Mouse (Mus musculus) small intestine, adult 2 months (tissue): ENCODE measurements around the gene Krt7. TPM values are rescaled to one million over a fixed set of nuclear protein-coding genes. Genes with fewer than 3 reads are reported as not detected.

Source experiments
- H3K27ac ChIP-seq: fragments of 200-500 bp; 2 replicates; pipeline ENCODE4 v1.5.1; 2012; ENCODE audit warnings: low read depth, low read length, control low read depth, inconsistent platforms; ENCODE audit not compliant: insufficient read depth
- H3K27me3 ChIP-seq: fragments of 200-500 bp; 2 replicates; pipeline ENCODE4 v1.6.1; 2012; ENCODE audit warnings: mild to moderate bottlenecking, moderate library complexity, low read length, inconsistent platforms; ENCODE audit not compliant: control insufficient read depth, insufficient read depth
- H3K36me3 ChIP-seq: fragments of 200-500 bp; 2 replicates; pipeline ENCODE4 v1.6.1; 2012; ENCODE audit warnings: mild to moderate bottlenecking, low read length, control low read depth, inconsistent platforms; ENCODE audit not compliant: control insufficient read depth, insufficient read depth
- H3K4me1 ChIP-seq: fragments of 200-500 bp; 2 replicates; pipeline ENCODE4 v1.6.1; 2012; ENCODE audit warnings: low read length, inconsistent platforms, mixed read lengths; ENCODE audit not compliant: control insufficient read depth, insufficient read depth, insufficient read length
- H3K4me3 ChIP-seq: fragments of 200-500 bp; 2 replicates; pipeline ENCODE4 v1.5.1; 2012; ENCODE audit warnings: low read depth, mild to moderate bottlenecking, control low read depth, inconsistent platforms, low read length, moderate library complexity
- CTCF ChIP-seq: fragments of 200-500 bp; IDR thresholded peaks from 2 replicates; pipeline ENCODE4 v1.5.1; 2012; ENCODE audit warnings: low read depth, mild to moderate bottlenecking, control low read depth, inconsistent platforms, low read length, moderate library complexity, mixed read lengths; ENCODE audit not compliant: insufficient replicate concordance, insufficient read length; ENCODE audit errors: extremely low read depth
- POLR2A ChIP-seq: fragments of 200-500 bp; IDR thresholded peaks from 2 replicates; pipeline ENCODE4 v1.6.1; 2012; ENCODE audit warnings: low read depth, mild to moderate bottlenecking, control low read depth, inconsistent platforms, low read length, moderate library complexity
- WGBS: fragments of 180-500 bp; shearing (Covaris S2); methylation state at CpG from one replicate; pipeline ENCODE4 v1.1.7; 2018; 5-methylcytosine and 5-hydroxymethylcytosine counted together
- polyA plus RNA-seq: library from polyadenylated mRNA; depleted of rRNA; stranded (reverse); fragments of >200 nt; gene quantifications from 2 replicates; pipeline ENCODE4 v1.2.3, GENCODE M21; 2012

Krt7 gene
- polyA plus RNA-seq, 1 experiment = 35.1 TPM

- TF ChIP-seq POLR2A = no peak
- TF ChIP-seq CTCF = no peak
- Histone ChIP-seq H3K4me3 (no peak overlapping the region), H3K27ac (no peak overlapping the region), H3K27me3 (no peaks in the 10 kb centered on the region), H3K36me3 (no peaks in the 10 kb centered on the region), H3K4me1 (peaks cover 6% of the 10 kb centered on the region)
- WGBS = 28% methylated on average over 11 of the region's 11 CpGs
These were observed 28.0 kb upstream of the Krt7 start for GRCm38 (mm10) chr15:101382811-101383210.

GRCm38 (mm10) chr15:101384610-101385009 is 26.2 kb upstream of the Krt7 start:
- no peak overlapping the region for H3K4me3 ChIP-seq
- no peak overlapping the region for H3K27ac ChIP-seq
- TF ChIP-seq POLR2A (no peak), CTCF (no peak)
- H3K4me1 ChIP-seq = peaks cover 6% of the 10 kb centered on the region
- no peaks in the 10 kb centered on the region for H3K36me3 ChIP-seq
- no peaks in the 10 kb centered on the region for H3K27me3 ChIP-seq
- WGBS = 79% methylated on average over 7 of the region's 7 CpGs

GRCm38 (mm10) chr15:101385064-101385463 is 25.8 kb upstream of the Krt7 start:
- Histone ChIP-seq H3K4me1 (peaks cover 6% of the 10 kb centered on the region), H3K27ac (no peak overlapping the region), H3K36me3 (no peaks in the 10 kb centered on the region), H3K4me3 (no peak overlapping the region), H3K27me3 (no peaks in the 10 kb centered on the region)
- TF ChIP-seq POLR2A (no peak), CTCF (no peak)
- 81% methylated on average over 6 of the region's 6 CpGs for WGBS

GRCm38 (mm10) chr15:101387176-101387575 is 23.7 kb upstream of the Krt7 start:
- no peak overlapping the region for H3K4me3 ChIP-seq
- no peak overlapping the region for H3K27ac ChIP-seq
- TF ChIP-seq CTCF (peak; percentile 31; the same call in 1 of the 2 replicates), POLR2A (no peak)
- no peaks in the 10 kb centered on the region for H3K36me3 ChIP-seq
- WGBS = 50% methylated on average over 3 of the region's 3 CpGs
- H3K27me3 ChIP-seq = no peaks in the 10 kb centered on the region
- peaks cover 6% of the 10 kb centered on the region for H3K4me1 ChIP-seq

- TF ChIP-seq CTCF (peak; percentile 31; the same call in 1 of the 2 replicates), POLR2A (no peak)
- Histone ChIP-seq H3K27ac (no peak overlapping the region), H3K4me1 (peaks cover 3% of the 10 kb centered on the region; the same call in 1 of the 2 replicates), H3K36me3 (no peaks in the 10 kb centered on the region), H3K4me3 (no peak overlapping the region), H3K27me3 (no peaks in the 10 kb centered on the region)
- WGBS = 31% methylated on average over 5 of the region's 5 CpGs
These were observed 22.8 kb upstream of the Krt7 start for GRCm38 (mm10) chr15:101388034-101388541.

- no peaks in the 10 kb centered on the region for H3K36me3 ChIP-seq
- no peaks in the 10 kb centered on the region for H3K27me3 ChIP-seq
- no peak for TF ChIP-seq POLR2A
- 75% methylated on average over 5 of the region's 5 CpGs for WGBS
- no peak overlapping the region for H3K4me3 ChIP-seq
- H3K4me1 ChIP-seq = no peaks in the 10 kb centered on the region
- H3K27ac ChIP-seq = no peak overlapping the region
These were observed 20.6 kb upstream of the Krt7 start for GRCm38 (mm10) chr15:101390203-101390602.

- Histone ChIP-seq H3K4me3 (no peak overlapping the region), H3K4me1 (no peaks in the 10 kb centered on the region), H3K27me3 (no peaks in the 10 kb centered on the region), H3K27ac (no peak overlapping the region), H3K36me3 (peaks cover 5% of the 10 kb centered on the region; the same call in 1 of the 2 replicates)
- WGBS = 89% methylated on average over 5 of the region's 5 CpGs
- TF ChIP-seq POLR2A (no peak), CTCF (no peak)
These were observed 18.6 kb upstream of the Krt7 start for GRCm38 (mm10) chr15:101392251-101392650.

GRCm38 (mm10) chr15:101394908-101395307 is 15.9 kb upstream of the Krt7 start:
- Histone ChIP-seq H3K27me3 (no peaks in the 10 kb centered on the region), H3K4me1 (no peaks in the 10 kb centered on the region), H3K27ac (no peak overlapping the region), H3K4me3 (no peak overlapping the region), H3K36me3 (peaks cover 5% of the 10 kb centered on the region; the same call in 1 of the 2 replicates)
- 79% methylated on average over 7 of the region's 7 CpGs for WGBS
- peak; percentile 21; the same call in 1 of the 2 replicates for TF ChIP-seq CTCF
- no peak for TF ChIP-seq POLR2A
